Comparison of ENCODE assay signal across 12 mouse cellular contexts in the genomic region with DNA sequence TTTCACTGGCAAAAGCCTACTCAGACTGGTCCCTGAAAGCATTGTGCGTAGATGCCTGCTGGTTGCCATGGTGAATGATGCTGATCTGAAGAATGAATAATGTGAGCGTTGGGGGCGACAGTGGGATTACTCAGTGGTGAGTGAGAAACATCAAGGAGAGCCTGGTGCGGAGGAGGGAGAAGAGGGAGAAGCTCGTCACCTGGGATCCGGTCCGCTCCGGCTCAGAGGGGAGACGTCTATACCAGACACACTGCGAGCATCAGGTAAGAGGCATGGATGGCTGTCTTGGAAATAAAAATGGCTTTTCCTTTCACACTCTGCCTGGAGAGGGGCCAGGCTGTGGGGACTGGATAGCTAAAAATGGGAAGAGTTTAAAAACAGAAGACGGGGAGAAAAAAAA. TPM values are rescaled to one million over a fixed set of nuclear protein-coding genes. Genes with fewer than 3 reads are reported as not detected.
A peak's percentile ranks its signal among the peaks of the same experiment; 100 is the strongest.
DNase-seq lines count a peak whose midpoint lies in the region; ATAC-seq and TF ChIP-seq lines count a peak whose summit lies in the region.
"Had no signal": no experiment of that assay in that cellular context is flagged by ENCODE, and none has a peak within 500 bp of the region (broad histone marks: within the 10 kb centered on the region; RNA-seq: fewer than 3 reads in every experiment).

Gene Fndc9 (plus strand): TSS at position 198 of the 400 bp plus-strand sequence.

- WGBS in neural tube, embryonic 12.5 days, result 54% methylated on average over 11 of the region's 11 CpGs
- 77% methylated on average over 11 of the region's 11 CpGs for WGBS in intestine, postnatal 0 days

- peaks cover 44% of the 10 kb centered on the region for H3K36me3 ChIP-seq in neural tube, embryonic 12.5 days
- H3K36me3 ChIP-seq in intestine, postnatal 0 days (ENCODE audit: control insufficient read depth, insufficient read depth), result no peaks in the 10 kb centered on the region

- peaks cover 8% of the 10 kb centered on the region; the same call in 1 of the 2 replicates for H3K4me1 ChIP-seq in neural tube, embryonic 12.5 days
- H3K4me1 ChIP-seq in intestine, postnatal 0 days (replicated peaks; ENCODE audit: control insufficient read depth, insufficient read depth, low read length), result no peaks in the 10 kb centered on the region

- H3K4me3 ChIP-seq in neural tube, embryonic 12.5 days, result no peak within 1 kb of the TSS
- H3K4me3 ChIP-seq in intestine, postnatal 0 days (ENCODE audit: low read depth, low read length), result no peak within 1 kb of the TSS

- H3K9me3 ChIP-seq in neural tube, embryonic 12.5 days, result no peaks in the 10 kb centered on the region
- no peaks in the 10 kb centered on the region for H3K9me3 ChIP-seq in intestine, postnatal 0 days (ENCODE audit: control insufficient read depth)

- ATAC-seq in frontal cortex, adult (ENCODE audit: low TSS enrichment), result peak; percentile 76
- 0 out of 2 replicates have a peak, but pooled peaks have one; percentile 45 for ATAC-seq in neural tube, embryonic 12.5 days (ENCODE audit: low FRiP score, low read depth)
- ATAC-seq in intestine, postnatal 0 days, result no peak

- peak; percentile 69 for DNase-seq in brain, embryonic 18.5 days (ENCODE audit: low read depth, low spot score)
- peak; percentile 85 for DNase-seq in layer of hippocampus, adult 9-11 months
- no peak for DNase-seq in urinary bladder, adult 18-20 months (ENCODE audit: low spot score in 2 of 2)
- DNase-seq in adrenal gland, postnatal 14 days, result no peak
- DNase-seq in kidney, postnatal 10 days, result no peak
- DNase-seq: cerebellum, adult 9-11 months; heart, postnatal 14 days; thymus, adult 2 months had no signal

- H3K4me2 ChIP-seq in neural tube, embryonic 12.5 days (replicated peaks), result no peak within 1 kb of the TSS
- no peak within 1 kb of the TSS for H3K4me2 ChIP-seq in intestine, postnatal 0 days (replicated peaks; ENCODE audit: low read depth)

- H3K27me3 ChIP-seq in neural tube, embryonic 12.5 days (replicated peaks), result no peaks in the 10 kb centered on the region
- H3K27me3 ChIP-seq in intestine, postnatal 0 days (replicated peaks; ENCODE audit: control insufficient read depth, insufficient read depth, low read length), result no peaks in the 10 kb centered on the region

- H3K27ac ChIP-seq in neural tube, embryonic 12.5 days, result no peak within 1 kb of the TSS
- H3K27ac ChIP-seq in intestine, postnatal 0 days (ENCODE audit: low read depth, low read length), result no peak within 1 kb of the TSS

- no peak for TF ChIP-seq CTCF in intestine, postnatal 0 days (IDR thresholded peaks at IDR 0.05; ENCODE audit: low read depth)

- no peak within 1 kb of the TSS for H3K9ac ChIP-seq in neural tube, embryonic 12.5 days
- H3K9ac ChIP-seq in intestine, postnatal 0 days (ENCODE audit: low read depth, low read length), result no peak within 1 kb of the TSS

RNA-seq across cellular contexts. Expression of gene Fndc9, which starts in this region (rescaled TPM):
- 0.78 and 0.80 TPM in 2 replicates for polyA plus RNA-seq in neural tube, embryonic 12.5 days (2016; fragmentation: Nextera tagmentation; extraction: Ambion mirVana)
- polyA plus RNA-seq in intestine, postnatal 0 days (2015; fragmentation: Nextera tagmentation; extraction: Ambion mirVana), result 0.10 and 0.17 TPM in 2 replicates
- not detected in 2 replicates for total RNA-seq in adrenal gland, postnatal 14 days (2021)
- total RNA-seq: gastrocnemius, adult 8-10 months; heart, postnatal 14 days had no signal

Comparison
In these comparisons a context has a peak if more than half of its experiments do, and no peak if none do; other contexts are left out.
1. Peak in ATAC-seq in neural tube, embryonic 12.5 days; RNA of the gene not detected or under 1 TPM.
2. DNase-seq: peak in brain, embryonic 18.5 days (single experiment) and layer of hippocampus, adult 9-11 months (single experiment); none in urinary bladder, adult 18-20 months (0 of 2), adrenal gland, postnatal 14 days (single experiment) and kidney, postnatal 10 days (single experiment).